Mouse (Mus musculus) forebrain, postnatal 0 days (tissue): ENCODE results near the gene Gabrp. TPM values are rescaled to one million over a fixed set of nuclear protein-coding genes. Genes with fewer than 3 reads are reported as not detected.

Experiments
- ATAC-seq: fragments of 200-750 bp; cut with Nextera tagmentation; 2 replicates; pipeline ENCODE4 v1.8.0; 2017; ENCODE audit warnings: mild to moderate bottlenecking, moderate library complexity
- DNase-seq: peaks from one replicate; pipeline ENCODE4 v3.0.0-alpha.2; 2015
- H3K27ac ChIP-seq: fragments of 300-500 bp; sonication (generic); 2 replicates; pipeline ENCODE4 v1.5.1; 2014; ENCODE audit warnings: low read depth, mild to moderate bottlenecking, antibody characterized with exemption, low read length, moderate library complexity, mixed read lengths
- H3K27me3 ChIP-seq: fragments of 300-500 bp; sonication (generic); 2 replicates; pipeline ENCODE4 v1.6.1; 2014; ENCODE audit warnings: mild to moderate bottlenecking, low read length, mixed read lengths; ENCODE audit not compliant: insufficient read depth
- H3K36me3 ChIP-seq: fragments of 300-500 bp; sonication (generic); 2 replicates; pipeline ENCODE4 v1.6.1; 2014; ENCODE audit warnings: mild to moderate bottlenecking, moderate library complexity; ENCODE audit not compliant: insufficient read depth
- H3K4me1 ChIP-seq: fragments of 300-500 bp; sonication (generic); 2 replicates; pipeline ENCODE4 v1.6.1; 2014; ENCODE audit warnings: antibody characterized with exemption; ENCODE audit not compliant: insufficient read depth
- H3K4me2 ChIP-seq: fragments of 300-500 bp; sonication (generic); 2 replicates; pipeline ENCODE4 v1.6.1; 2014; ENCODE audit warnings: low read depth, mild to moderate bottlenecking, moderate library complexity
- H3K4me3 ChIP-seq: fragments of 300-500 bp; sonication (generic); 2 replicates; pipeline ENCODE4 v1.5.1; 2014; ENCODE audit warnings: low read depth, low read length, mixed read lengths
- H3K9ac ChIP-seq: fragments of 300-500 bp; sonication (generic); 2 replicates; pipeline ENCODE4 v1.6.1; 2014; ENCODE audit warnings: mild to moderate bottlenecking
- H3K9me3 ChIP-seq: fragments of 300-500 bp; sonication (generic); 2 replicates; pipeline ENCODE4 v1.6.1; 2016; ENCODE audit warnings: low read length
- CTCF ChIP-seq: sonication (generic); IDR thresholded peaks from 2 replicates; pipeline ENCODE4 v1.5.1; 2016; ENCODE audit warnings: antibody characterized with exemption, control low read depth, low read depth
- WGBS: fragments of 180-500 bp; shearing (Covaris S2); extraction: QIAGEN DNeasy Blood & Tissue Kit; methylation state at CpG from one replicate; pipeline ENCODE4 v1.1.7; 2014; 5-methylcytosine and 5-hydroxymethylcytosine counted together
- polyA plus RNA-seq: library from polyadenylated mRNA; unstranded; fragments of >200 nt; fragmentation: Nextera tagmentation; extraction: Ambion mirVana; gene quantifications from 2 replicates; pipeline ENCODE4 v1.2.1, GENCODE M21; 2015
- total RNA-seq: library from RNA; depleted of rRNA; stranded (reverse); fragments of >200 nt; gene quantifications from 2 replicates; pipeline ENCODE4 v1.2.3, GENCODE M21; 2014

Gene Gabrp
- total and polyA plus RNA-seq, 2 experiments from 2014 or later, result not detected

DNA sequence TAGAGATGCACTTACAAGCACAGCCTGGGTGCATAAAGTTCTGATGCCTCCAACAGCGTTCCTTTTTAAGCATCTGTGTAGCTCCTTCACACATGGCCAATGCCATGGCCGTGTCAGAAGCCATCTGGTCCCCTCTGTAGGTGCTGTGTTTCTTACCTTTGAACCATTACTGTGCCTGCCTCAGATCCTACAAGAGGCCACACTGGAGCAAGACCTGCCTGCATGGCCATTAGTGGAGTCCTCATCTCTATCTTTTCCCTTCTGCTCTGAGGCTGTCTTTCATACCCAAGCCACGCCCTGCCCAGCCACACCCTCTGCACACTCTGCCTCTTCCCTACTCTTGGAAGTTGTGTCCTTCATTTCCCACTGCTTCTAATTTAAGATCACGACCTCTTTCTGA is 14.1 kb upstream of the Gabrp start:
- Histone ChIP-seq H3K9me3 (no peaks in the 10 kb centered on the region), H3K27me3 (no peaks in the 10 kb centered on the region), H3K36me3 (no peaks in the 10 kb centered on the region), H3K4me3 (no peak overlapping the region), H3K4me2 (no peak overlapping the region), H3K4me1 (no peaks in the 10 kb centered on the region), H3K27ac (no peak overlapping the region), H3K9ac (no peak overlapping the region)
- TF ChIP-seq CTCF, result no peak
- 82% methylated on average over 4 of the region's 4 CpGs for WGBS
- DNase-seq (no peak), ATAC-seq (no peak)

GRCm38 (mm10) chr11:33590771-33591170 is 12.0 kb upstream of the Gabrp start:
- no peak for TF ChIP-seq CTCF
- DNase-seq, result no peak
- H3K4me3 ChIP-seq, result no peak overlapping the region
- H3K4me2 ChIP-seq, result no peak overlapping the region
- no peak overlapping the region for H3K27ac ChIP-seq
- WGBS, result 88% methylated on average over 3 of the region's 3 CpGs
- H3K4me1 ChIP-seq, result no peaks in the 10 kb centered on the region
- H3K27me3 ChIP-seq, result no peaks in the 10 kb centered on the region
- no peak for ATAC-seq
- H3K36me3 ChIP-seq, result no peaks in the 10 kb centered on the region
- H3K9me3 ChIP-seq, result no peaks in the 10 kb centered on the region
- H3K9ac ChIP-seq, result no peak overlapping the region

DNA sequence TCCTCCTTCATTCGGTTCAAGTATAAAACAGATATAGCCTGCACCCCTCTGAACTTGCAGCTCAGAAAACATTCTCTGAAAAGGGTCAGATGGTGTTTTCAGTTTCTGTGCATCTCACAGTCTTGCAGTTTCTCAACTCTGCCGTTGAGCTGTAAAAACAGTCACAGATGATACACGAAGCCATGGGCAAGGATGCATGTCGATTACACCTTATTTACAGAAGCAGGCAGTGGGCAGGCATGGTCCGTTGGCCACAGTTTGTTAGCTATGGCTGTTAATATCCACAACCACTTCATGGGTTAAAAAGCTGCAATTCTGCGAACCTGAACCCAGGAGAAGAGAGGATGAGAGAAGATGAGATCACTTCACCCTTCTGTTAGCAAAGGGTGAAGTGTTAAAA is 7.9 kb upstream of the Gabrp start:
- H3K36me3 ChIP-seq, result no peaks in the 10 kb centered on the region
- no peaks in the 10 kb centered on the region for H3K27me3 ChIP-seq
- H3K4me1 ChIP-seq, result no peaks in the 10 kb centered on the region
- no peaks in the 10 kb centered on the region for H3K9me3 ChIP-seq
- no peak overlapping the region for H3K27ac ChIP-seq
- ATAC-seq, result no peak
- WGBS, result 82% methylated on average over 6 of the region's 6 CpGs
- H3K4me3 ChIP-seq, result no peak overlapping the region
- no peak overlapping the region for H3K4me2 ChIP-seq
- no peak for DNase-seq
- no peak overlapping the region for H3K9ac ChIP-seq
- TF ChIP-seq CTCF, result no peak

- Histone ChIP-seq H3K9me3 (no peaks in the 10 kb centered on the region), H3K4me3 (no peak overlapping the region), H3K27me3 (no peaks in the 10 kb centered on the region), H3K27ac (no peak overlapping the region), H3K9ac (no peak overlapping the region), H3K4me1 (no peaks in the 10 kb centered on the region), H3K36me3 (no peaks in the 10 kb centered on the region), H3K4me2 (no peak overlapping the region)
- ATAC-seq (no peak), DNase-seq (no peak)
- 43% methylated on average over 3 of the region's 3 CpGs for WGBS
- no peak for TF ChIP-seq CTCF
Measured at GRCm38 (mm10) chr11:33579621-33580020, 862 bp upstream of the Gabrp start.

- Histone ChIP-seq H3K9ac (no peak overlapping the region), H3K27me3 (no peaks in the 10 kb centered on the region), H3K4me2 (no peak overlapping the region), H3K36me3 (no peaks in the 10 kb centered on the region), H3K4me3 (no peak overlapping the region), H3K9me3 (no peaks in the 10 kb centered on the region), H3K4me1 (no peaks in the 10 kb centered on the region), H3K27ac (no peak overlapping the region)
- peak; percentile 10; the same call in 1 of the 2 replicates for TF ChIP-seq CTCF
- no peak for DNase-seq
- WGBS, result 88% methylated on average over 3 of the region's 3 CpGs
- ATAC-seq, result no peak
Measured at GRCm38 (mm10) chr11:33574944-33575343, 3.8 kb downstream of the Gabrp start.

GRCm38 (mm10) chr11:33570413-33570812 is 8.3 kb downstream of the Gabrp start:
- no peak overlapping the region for H3K4me2 ChIP-seq
- DNase-seq (peak; percentile 22), ATAC-seq (no peak)
- no peak overlapping the region for H3K27ac ChIP-seq
- H3K36me3 ChIP-seq, result no peaks in the 10 kb centered on the region
- H3K4me3 ChIP-seq, result no peak overlapping the region
- peak; percentile 39 for TF ChIP-seq CTCF
- no peaks in the 10 kb centered on the region for H3K4me1 ChIP-seq
- no peaks in the 10 kb centered on the region for H3K27me3 ChIP-seq
- H3K9ac ChIP-seq, result no peak overlapping the region
- no peaks in the 10 kb centered on the region for H3K9me3 ChIP-seq

- H3K9me3 ChIP-seq, result no peaks in the 10 kb centered on the region
- H3K36me3 ChIP-seq, result no peaks in the 10 kb centered on the region
- no peak for TF ChIP-seq CTCF
- no peak overlapping the region for H3K4me2 ChIP-seq
- H3K9ac ChIP-seq, result no peak overlapping the region
- no peak overlapping the region for H3K4me3 ChIP-seq
- ATAC-seq (no peak), DNase-seq (no peak)
- 70% methylated on average over 2 of the region's 2 CpGs for WGBS
- no peaks in the 10 kb centered on the region for H3K27me3 ChIP-seq
- H3K27ac ChIP-seq, result no peak overlapping the region
- H3K4me1 ChIP-seq, result no peaks in the 10 kb centered on the region
Measured at GRCm38 (mm10) chr11:33563921-33564320, 14.8 kb downstream of the Gabrp start.

DNA sequence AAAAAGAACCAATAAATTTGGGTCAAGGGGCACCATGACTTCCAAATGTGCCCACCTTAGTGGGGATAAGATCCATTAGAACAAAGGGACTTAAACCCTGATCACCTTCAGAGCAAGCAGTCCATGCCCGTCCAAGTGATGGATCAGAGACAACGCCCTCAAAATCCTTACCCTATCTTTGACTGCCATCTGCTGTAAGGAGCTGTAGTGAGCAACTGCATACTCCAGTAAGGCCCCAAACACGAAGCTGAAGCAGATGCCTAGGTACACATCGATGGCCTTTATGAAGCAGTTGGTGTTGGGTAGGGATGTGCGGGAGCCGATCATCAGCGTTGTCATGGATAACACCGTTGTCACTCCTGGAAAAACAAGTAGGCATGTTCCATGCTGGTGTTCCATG is 24.6 kb downstream of the Gabrp start:
- no peak for ATAC-seq
- no peaks in the 10 kb centered on the region for H3K36me3 ChIP-seq
- no peaks in the 10 kb centered on the region for H3K27me3 ChIP-seq
- H3K9ac ChIP-seq, result no peak overlapping the region
- no peaks in the 10 kb centered on the region for H3K9me3 ChIP-seq
- WGBS, result 79% methylated on average over 8 of the region's 8 CpGs
- H3K4me1 ChIP-seq, result no peaks in the 10 kb centered on the region
- H3K4me2 ChIP-seq, result no peak overlapping the region
- DNase-seq, result peak; percentile 22
- TF ChIP-seq CTCF, result peak; percentile 67
- H3K4me3 ChIP-seq, result no peak overlapping the region
- no peak overlapping the region for H3K27ac ChIP-seq
